Mouse (Mus musculus): Measurements from ENCODE around the gene Tmub1. TPM values are rescaled to one million over a fixed set of nuclear protein-coding genes. Genes with fewer than 3 reads are reported as not detected.

Gene Tmub1
- 84.0 TPM for polyA plus RNA-seq (2017; shearing (Covaris generic))

GRCm38 (mm10) chr5:24447624-24448298 lies at the start of gene Tmub1:
TSS of gene Tmub1 (minus strand) at chr5:24447854.

GRCm38 (mm10) chr5:24452030-24452690 lies 4.5 kb upstream of the Tmub1 start, which contains the start of gene Agap3:
TSS of gene Agap3 (plus strand) at chr5:24452177.

GRCm38 (mm10) chr5:24444746-24445427 lies 2.8 kb downstream of the Tmub1 start, which contains the start of gene Fastk:
TSS of gene Fastk (minus strand) at chr5:24445287.

GRCm38 (mm10) chr5:24423129-24424003 lies 24.3 kb downstream of the Tmub1 start, which contains the start of the genes Cdk5 and Slc4a2:
TSS of gene Cdk5 (minus strand) at chr5:24423530.
TSS of gene Slc4a2 (plus strand) at chr5:24423837.

GRCm38 (mm10) chr5:24413042-24413693 lies 34.5 kb downstream of the Tmub1 start, which contains the start of gene Asic3:
TSS of gene Asic3 (plus strand) at chr5:24413392.

Other genes with a start within 250 kb of the Tmub1 start
- gene Kcnh2, start 96.2 kb downstream of the Tmub1 start, polyA plus RNA-seq (2017; shearing (Covaris generic)) = 4.1 TPM
- gene Nos3, start 83.0 kb downstream of the Tmub1 start, polyA plus RNA-seq (2017; shearing (Covaris generic)) = 0.23 TPM
- 0.64 TPM for gene Atg9b, start 55.7 kb downstream of the Tmub1 start, polyA plus RNA-seq (2017; shearing (Covaris generic))
- 33.1 TPM for gene Abcb8, start 54.2 kb downstream of the Tmub1 start, polyA plus RNA-seq (2017; shearing (Covaris generic))
- gene Asic3, start 34.5 kb downstream of the Tmub1 start, polyA plus RNA-seq (2017; shearing (Covaris generic)) = not detected
- 98.4 TPM for gene Cdk5, start 24.3 kb downstream of the Tmub1 start, polyA plus RNA-seq (2017; shearing (Covaris generic))
- gene Slc4a2, start 24.0 kb downstream of the Tmub1 start, polyA plus RNA-seq (2017; shearing (Covaris generic)) = 45.0 TPM
- gene Fastk, start 2.6 kb downstream of the Tmub1 start, polyA plus RNA-seq (2017; shearing (Covaris generic)) = 119 TPM
- 5.4 TPM for gene Agap3, start 4.3 kb upstream of the Tmub1 start, polyA plus RNA-seq (2017; shearing (Covaris generic))
- gene Gbx1, start 79.3 kb upstream of the Tmub1 start, polyA plus RNA-seq (2017; shearing (Covaris generic)) = 0.10 TPM
- not detected for gene Asb10, start 93.1 kb upstream of the Tmub1 start, polyA plus RNA-seq (2017; shearing (Covaris generic))
- gene 4931409K22Rik, start 109.0 kb upstream of the Tmub1 start, polyA plus RNA-seq (2017; shearing (Covaris generic)) = not detected
- gene Abcf2, start 129.6 kb upstream of the Tmub1 start, polyA plus RNA-seq (2017; shearing (Covaris generic)) = 84.9 TPM
- 38.7 TPM for gene Chpf2, start 138.9 kb upstream of the Tmub1 start, polyA plus RNA-seq (2017; shearing (Covaris generic))
- gene Smarcd3, start 176.6 kb upstream of the Tmub1 start, polyA plus RNA-seq (2017; shearing (Covaris generic)) = 1.4 TPM
- 91.7 TPM for gene Nub1, start 237.7 kb upstream of the Tmub1 start, polyA plus RNA-seq (2017; shearing (Covaris generic))